9 mouse cellular contexts compared by ENCODE assay signal in genomic region chr10:45098751-45099150, GRCm38 (mm10). TPM values are rescaled to one million over a fixed set of nuclear protein-coding genes. Genes with fewer than 3 reads are reported as not detected.
A peak's percentile ranks its signal among the peaks of the same experiment; 100 is the strongest.
DNase-seq lines count a peak whose midpoint lies in the region; ATAC-seq lines count a peak whose summit lies in the region.
"Had no signal": no experiment of that assay in that cellular context is flagged by ENCODE, and none has a peak within 500 bp of the region (broad histone marks: within the 10 kb centered on the region; RNA-seq: fewer than 3 reads in every experiment).

No protein-coding gene starts in this region.

- H3K4me1 ChIP-seq in embryonic facial prominence, embryonic 11.5 days (ENCODE audit: control insufficient read depth, insufficient read depth, low read length): no peaks in the 10 kb centered on the region
- no peaks in the 10 kb centered on the region for H3K4me1 ChIP-seq in embryonic facial prominence, embryonic 10.5 days

- ATAC-seq in embryonic facial prominence, embryonic 11.5 days (replicated peaks; ENCODE audit: insufficient number of reproducible peaks, low FRiP score, low TSS enrichment, low read depth): no peak

- 90% methylated on average over 2 of the region's 2 CpGs for WGBS in embryonic facial prominence, embryonic 11.5 days
- 93% methylated on average over 2 of the region's 2 CpGs for WGBS in embryonic facial prominence, embryonic 10.5 days

- H3K36me3 ChIP-seq in embryonic facial prominence, embryonic 11.5 days (replicated peaks; ENCODE audit: control insufficient read depth, insufficient read depth, low read depth, low read length): peaks cover 6% of the 10 kb centered on the region
- peaks cover 88% of the 10 kb centered on the region for H3K36me3 ChIP-seq in embryonic facial prominence, embryonic 10.5 days (replicated peaks)

- H3K27me3 ChIP-seq in embryonic facial prominence, embryonic 11.5 days (ENCODE audit: control insufficient read depth, insufficient read depth, low read length): no peaks in the 10 kb centered on the region
- H3K27me3 ChIP-seq in embryonic facial prominence, embryonic 10.5 days (replicated peaks; ENCODE audit: low read depth, poor library complexity, severe bottlenecking): no peaks in the 10 kb centered on the region
- H3K27me3 ChIP-seq: limb, embryonic 13.5 days had no signal

- H3K4me2 ChIP-seq in embryonic facial prominence, embryonic 11.5 days (ENCODE audit: low read depth, low read length): no peak overlapping the region
- H3K4me2 ChIP-seq: limb, embryonic 13.5 days had no signal

- H3K9ac ChIP-seq in embryonic facial prominence, embryonic 11.5 days (replicated peaks; ENCODE audit: low read length): no peak overlapping the region
- H3K9ac ChIP-seq: limb, embryonic 13.5 days had no signal

- H3K9me3 ChIP-seq in embryonic facial prominence, embryonic 11.5 days (replicated peaks; ENCODE audit: control insufficient read depth, low read length): no peaks in the 10 kb centered on the region
- H3K9me3 ChIP-seq in embryonic facial prominence, embryonic 10.5 days: no peaks in the 10 kb centered on the region
- H3K9me3 ChIP-seq: limb, embryonic 13.5 days had no signal

- H3K4me3 ChIP-seq in embryonic facial prominence, embryonic 11.5 days (ENCODE audit: low read depth, low read length): no peak overlapping the region
- no peak overlapping the region for H3K4me3 ChIP-seq in embryonic facial prominence, embryonic 10.5 days
- H3K4me3 ChIP-seq: limb, embryonic 13.5 days had no signal

- peak; percentile 49 for DNase-seq in embryonic facial prominence, embryonic 11.5 days (ENCODE audit: low spot score)
- DNase-seq in embryonic facial prominence, embryonic 10.5 days (ENCODE audit: low spot score): no peak
- DNase-seq in left cerebral cortex, adult 18-20 months (ENCODE audit: low spot score in 2 of 2): peak; percentile 32 to 39
- no peak for DNase-seq in left cerebral cortex, adult 11 months (ENCODE audit: low spot score)
- DNase-seq in adrenal gland, postnatal 10 days: peak; percentile 57
- DNase-seq in left cerebral cortex, postnatal 10 days (ENCODE audit: extremely low spot score in 1 of 2, low spot score in 2 of 2): peak; percentile 43 to 53
- DNase-seq in thymus, postnatal 10 days (ENCODE audit: low spot score in 2 of 2): peak; percentile 35 to 63
- DNase-seq in ovary, postnatal 36 days (ENCODE audit: low spot score): no peak

- no peak overlapping the region for H3K27ac ChIP-seq in embryonic facial prominence, embryonic 11.5 days (replicated peaks; ENCODE audit: low read depth, low read length)
- H3K27ac ChIP-seq in embryonic facial prominence, embryonic 10.5 days (replicated peaks): no peak overlapping the region
- H3K27ac ChIP-seq: limb, embryonic 13.5 days had no signal

- intact Hi-C loops in left cerebral cortex, postnatal 10 days (cut with DNase I): loop anchor here (5.0 kb wide), 1 partner anchor 274 kb away; no protein-coding TSS in a partner anchor

RNA-seq across cellular contexts. Expression of gene Prep, which starts 31.7 kb away (rescaled TPM):
- 28.0 and 28.1 TPM in 2 replicates for polyA plus RNA-seq in embryonic facial prominence, embryonic 11.5 days (2014; fragmentation: Nextera tagmentation; extraction: Ambion mirVana)
- 41.7 and 43.9 TPM in 2 replicates for polyA plus RNA-seq in embryonic facial prominence, embryonic 10.5 days (2016; fragmentation: Nextera tagmentation; extraction: Ambion mirVana)
- 1 to 10 TPM; 7.7 to 8.6 TPM for total RNA-seq in left cerebral cortex, adult 18-20 months (2021)
- total RNA-seq in adrenal gland, postnatal 10 days (2021): 10 to 100 TPM; 15.3 to 16.8 TPM
- 10 to 100 TPM; 19.3 to 20.5 TPM for total RNA-seq in left cerebral cortex, postnatal 10 days (2021)

Comparison
In these comparisons a context has a peak if more than half of its experiments do, and no peak if none do; other contexts are left out.
1. DNase-seq: peak in embryonic facial prominence, embryonic 11.5 days (single experiment), left cerebral cortex, adult 18-20 months (2 of 2), adrenal gland, postnatal 10 days (single experiment), left cerebral cortex, postnatal 10 days (2 of 2) and thymus, postnatal 10 days (2 of 2); none in embryonic facial prominence, embryonic 10.5 days (single experiment), left cerebral cortex, adult 11 months (single experiment) and ovary, postnatal 36 days (single experiment).